Mouse (Mus musculus) ES-E14 (cell line): ENCODE measurements around the gene Cyp4x1.

Experiments used
- CHD2 ChIP-seq: IDR thresholded peaks from 2 replicates; pipeline ENCODE4 v1.6.1; 2014; ENCODE audit warnings: mild to moderate bottlenecking, low read depth, low read length, inconsistent platforms
- HCFC1 ChIP-seq: IDR thresholded peaks from 2 replicates; pipeline ENCODE4 v1.6.1; 2012; ENCODE audit warnings: low read length, inconsistent platforms, borderline replicate concordance; ENCODE audit not compliant: insufficient read depth
- MAFK ChIP-seq: IDR thresholded peaks from 2 replicates; pipeline ENCODE4 v1.6.1; 2014; ENCODE audit warnings: mild to moderate bottlenecking, low read depth, low read length, inconsistent platforms; ENCODE audit not compliant: insufficient read depth
- ZNF384 ChIP-seq: IDR thresholded peaks from 2 replicates; pipeline ENCODE4 v1.6.1; 2012; ENCODE audit warnings: low read depth, low read length, inconsistent platforms

DNA sequence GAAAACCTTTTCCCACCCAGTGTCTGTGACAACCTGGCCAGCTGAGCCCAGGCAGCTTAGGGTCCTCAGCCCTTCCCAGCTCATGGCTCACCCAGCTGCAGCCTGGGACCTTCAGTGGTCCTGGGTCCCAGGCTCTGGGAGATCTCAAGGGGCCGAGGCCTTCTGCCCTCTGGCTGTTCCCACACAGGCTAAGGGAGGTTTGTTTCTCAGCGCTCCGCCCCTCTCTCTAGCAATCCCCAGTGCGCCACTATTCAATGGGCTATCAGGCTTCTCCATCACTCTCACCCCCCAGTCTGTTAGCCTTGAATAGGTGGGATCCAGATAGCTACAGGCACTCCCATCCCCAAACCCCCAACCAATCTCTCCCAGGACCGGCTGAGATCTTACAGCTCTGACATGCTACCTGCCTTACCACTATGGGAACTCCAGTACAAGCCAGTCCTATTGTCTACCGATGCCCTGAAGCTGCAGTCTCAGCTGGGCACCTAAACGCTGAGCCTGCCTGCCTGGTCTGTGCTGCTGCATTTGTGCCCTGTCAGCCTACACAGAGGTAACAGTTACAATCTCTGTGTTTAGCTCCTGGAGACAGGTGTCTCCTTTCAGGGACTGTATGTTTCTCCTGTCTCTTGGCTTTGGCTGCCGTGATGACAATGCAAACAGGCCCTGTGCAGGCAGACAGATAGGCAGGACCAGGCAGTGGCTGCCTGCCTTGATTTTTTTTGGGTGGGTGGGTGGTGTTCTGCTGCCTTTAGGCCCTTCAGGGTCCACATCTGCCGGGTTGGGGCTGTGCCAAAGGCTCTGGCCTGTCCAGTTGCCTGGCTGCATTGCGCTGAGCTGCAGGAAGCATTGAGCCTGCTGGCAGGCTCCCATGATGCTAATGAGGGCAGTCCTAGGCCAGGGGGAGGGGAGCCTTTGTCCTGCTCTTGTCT lies 54.9 kb downstream of the Cyp4x1 start:
- TF ChIP-seq CHD2 = no peak
- no peak for TF ChIP-seq MAFK
- no peak for TF ChIP-seq HCFC1
- no peak for TF ChIP-seq ZNF384
